Mouse (Mus musculus): ENCODE results near the gene Btg1. TPM values are rescaled to one million over a fixed set of nuclear protein-coding genes. Genes with fewer than 3 reads are reported as not detected.

Gene Btg1
- total RNA-seq, 2 experiments from 2014 or later = 35.2 to 36.4 TPM

DNA sequence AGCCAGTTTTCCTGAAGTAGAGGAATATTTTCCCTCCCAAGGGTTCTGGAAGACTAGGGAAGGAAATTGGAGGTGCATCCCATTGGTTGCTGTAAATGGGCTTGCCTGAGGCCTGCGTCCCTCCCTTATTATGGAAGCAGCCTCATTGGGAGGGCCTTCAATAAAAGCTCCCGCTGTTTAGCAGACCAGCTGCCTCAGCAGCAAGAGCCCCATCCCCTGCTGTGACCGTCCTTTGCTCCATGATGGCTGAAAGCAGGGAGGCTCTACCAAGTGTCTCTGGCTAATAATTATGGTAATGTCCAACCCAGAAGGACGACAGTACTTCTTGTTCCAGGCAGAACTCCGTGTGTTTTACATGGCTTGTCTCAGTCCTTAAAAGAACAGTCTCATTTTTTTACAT lies 42.1 kb downstream of the Btg1 start:
- Histone ChIP-seq H3K4me3 (no peak overlapping the region), H3K27ac (no peak overlapping the region)
- no peak for DNase-seq (ENCODE audit: extremely low spot score in 1 of 2, low spot score in 2 of 2)
- intact Hi-C loops (cut with DNase I) = no loop called here
- no peak for TF ChIP-seq CTCF (IDR thresholded peaks at IDR 0.05)

DNA sequence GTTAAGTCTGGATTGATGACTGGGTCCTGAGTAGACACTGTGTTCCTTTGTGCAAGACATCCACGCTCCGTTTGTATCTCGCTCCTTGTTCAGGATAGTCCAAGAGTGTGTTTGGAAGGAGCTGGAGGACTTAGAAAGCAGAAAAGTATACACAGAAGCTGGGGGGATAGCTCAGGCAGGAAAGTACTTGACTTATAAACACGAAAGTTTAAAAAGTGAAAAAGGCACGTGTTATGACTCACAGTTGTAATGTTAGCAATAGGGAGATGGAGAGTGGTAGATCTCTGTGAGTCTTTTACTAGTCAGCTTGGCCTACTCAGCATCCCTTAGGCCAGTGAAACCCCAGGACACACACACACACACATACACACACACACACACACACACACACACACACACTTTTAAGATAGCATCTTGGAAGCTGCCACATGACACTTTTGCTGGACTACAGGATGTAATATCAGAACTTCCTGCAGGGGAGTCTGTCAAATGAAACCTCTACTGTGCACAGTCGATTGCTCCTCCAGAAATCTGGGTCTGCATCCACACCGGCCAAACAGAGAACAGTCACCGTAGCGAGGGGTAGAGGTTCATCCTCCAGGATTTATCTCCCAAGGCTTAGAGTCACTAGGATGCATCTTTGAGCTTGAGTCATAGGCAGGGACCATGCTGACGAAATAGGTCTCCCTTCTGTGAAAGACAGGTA lies 43.6 kb downstream of the Btg1 start:
- no peak overlapping the region for H3K4me3 ChIP-seq
- H3K27ac ChIP-seq = no peak overlapping the region
- intact Hi-C loops (cut with DNase I) = no loop called here
- no peak for DNase-seq (ENCODE audit: extremely low spot score in 1 of 2, low spot score in 2 of 2)
- TF ChIP-seq CTCF (IDR thresholded peaks at IDR 0.05) = no peak; the same call in 1 of the 2 replicates

- no peak for TF ChIP-seq CTCF (IDR thresholded peaks at IDR 0.05)
- no peak for DNase-seq (ENCODE audit: extremely low spot score in 1 of 2, low spot score in 2 of 2)
- Histone ChIP-seq H3K4me3 (no peak overlapping the region), H3K27ac (no peak overlapping the region)
- intact Hi-C loops (cut with DNase I) = no loop called here
Measured at GRCm38 (mm10) chr10:96662976-96663375, 46.2 kb downstream of the Btg1 start.

DNA sequence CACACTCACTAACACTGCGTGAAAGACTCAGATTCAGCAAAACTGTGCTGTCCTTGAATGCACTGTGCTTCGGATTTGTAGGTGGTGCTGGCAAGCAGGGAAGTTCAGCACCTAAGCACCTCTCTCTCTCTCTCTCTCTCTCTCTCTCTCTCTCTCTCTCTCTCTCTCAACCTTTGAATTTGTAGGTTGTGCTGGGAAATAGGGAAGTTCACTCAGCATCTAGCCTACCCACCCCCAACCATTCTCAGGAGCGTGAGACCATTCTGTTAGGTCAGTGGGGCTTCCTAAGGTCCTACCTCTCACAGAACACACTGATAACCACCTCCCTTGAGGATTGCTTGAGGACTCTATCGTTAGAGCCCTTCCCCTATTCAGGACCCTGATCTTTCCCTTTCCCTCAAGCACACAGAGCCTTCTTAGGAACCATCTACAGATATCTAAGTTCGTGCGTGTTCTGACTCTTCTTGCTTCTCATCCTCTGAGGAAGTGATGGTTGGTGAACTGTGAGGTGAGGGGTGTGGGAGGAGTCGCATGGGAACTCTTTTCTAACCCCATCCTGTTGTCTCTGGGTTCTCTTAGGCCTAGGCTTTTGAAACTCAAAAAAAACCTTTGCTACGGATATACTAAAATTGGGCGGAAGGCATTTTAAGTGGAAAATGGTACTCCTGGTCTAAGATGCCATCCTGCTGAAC lies 47.1 kb downstream of the Btg1 start:
- intact Hi-C loops (cut with DNase I) = no loop called here

More for the DNA sequence above, 47.1 kb downstream of the Btg1 start:
- no peak for DNase-seq (ENCODE audit: extremely low spot score in 1 of 2, low spot score in 2 of 2)
- no peak overlapping the region for H3K27ac ChIP-seq
- TF ChIP-seq CTCF (IDR thresholded peaks at IDR 0.05) = no peak
- no peak overlapping the region for H3K4me3 ChIP-seq

Data from left cerebral cortex, adult 2 months (tissue).